Mouse (Mus musculus): ENCODE measurements at regions not wholly inside any gene's neighbourhood (a gene's known extent, or its start where the extent isn't known, plus 50 kb on each side); places are given as distances from the start of the nearest gene placed in this dataset.
A peak's percentile ranks its signal among the peaks of the same experiment; 100 is the strongest.
"Not testable (repeated sequence)": the region's sequence is repeated elsewhere in the genome, so short reads cannot be mapped to it uniquely, and the experiment has no call there.

- not testable (repeated sequence) for DNase-seq (ENCODE audit: low read depth, low spot score)
These were observed 77.1 kb downstream of the Olfr721-ps1 start for GRCm38 (mm10) chr14:14478159-14478558.

DNA sequence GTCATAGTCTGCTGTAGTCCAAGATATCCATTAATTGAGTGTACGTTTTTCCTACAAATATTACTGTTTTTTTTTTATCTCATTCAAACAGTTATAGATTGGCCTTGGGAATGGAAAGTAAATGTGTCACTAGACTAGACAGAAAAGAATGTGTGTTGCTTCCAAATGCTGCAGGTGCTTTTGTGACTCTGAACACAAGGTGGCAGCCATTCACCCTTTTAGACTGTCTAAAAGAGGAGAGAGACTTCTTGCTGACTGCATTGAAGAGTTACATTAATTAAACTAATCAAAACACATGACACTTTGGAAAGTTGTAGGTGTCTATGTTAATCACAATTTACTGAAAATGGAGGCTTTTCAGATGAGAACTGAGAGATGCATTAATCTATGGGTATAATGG lies 80.7 kb downstream of the Olfr721-ps1 start:
- DNase-seq (ENCODE audit: low read depth, low spot score), result peak; percentile 10

GRCm38 (mm10) chr14:14486356-14486755 lies 85.3 kb downstream of the Olfr721-ps1 start:
- peak; percentile 11 for DNase-seq (ENCODE audit: low read depth, low spot score)

GRCm38 (mm10) chr14:14490501-14490900 lies 89.4 kb downstream of the Olfr721-ps1 start:
- no peak for DNase-seq (ENCODE audit: low read depth, low spot score)

DNA sequence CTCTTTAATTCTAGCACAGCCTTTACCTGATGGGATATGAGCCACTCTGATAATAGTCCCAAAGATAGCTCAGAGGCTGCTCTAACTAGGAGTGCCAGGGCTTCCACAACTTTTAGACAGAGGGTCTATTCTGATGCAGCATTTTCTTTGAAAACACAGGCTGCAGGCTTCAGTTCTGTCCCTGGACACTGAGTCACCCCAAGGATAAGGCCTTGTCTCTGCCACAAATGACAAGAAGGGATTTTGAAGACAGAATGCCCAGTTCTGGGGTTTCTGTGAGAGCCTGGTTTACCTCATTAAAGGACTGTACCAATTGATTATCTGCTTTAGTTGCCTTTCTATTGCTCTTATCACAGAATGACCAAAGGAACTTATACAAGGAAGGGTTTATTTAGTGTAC lies 90.9 kb downstream of the Olfr721-ps1 start:
- DNase-seq (ENCODE audit: low read depth, low spot score), result no peak

- DNase-seq (ENCODE audit: low read depth, low spot score), result no peak
These were observed 110.8 kb downstream of the Olfr721-ps1 start for GRCm38 (mm10) chr14:14511927-14512326.

- no peak for DNase-seq (ENCODE audit: low read depth, low spot score)
These were observed 112.0 kb downstream of the Olfr721-ps1 start for GRCm38 (mm10) chr14:14513056-14513455.

DNA sequence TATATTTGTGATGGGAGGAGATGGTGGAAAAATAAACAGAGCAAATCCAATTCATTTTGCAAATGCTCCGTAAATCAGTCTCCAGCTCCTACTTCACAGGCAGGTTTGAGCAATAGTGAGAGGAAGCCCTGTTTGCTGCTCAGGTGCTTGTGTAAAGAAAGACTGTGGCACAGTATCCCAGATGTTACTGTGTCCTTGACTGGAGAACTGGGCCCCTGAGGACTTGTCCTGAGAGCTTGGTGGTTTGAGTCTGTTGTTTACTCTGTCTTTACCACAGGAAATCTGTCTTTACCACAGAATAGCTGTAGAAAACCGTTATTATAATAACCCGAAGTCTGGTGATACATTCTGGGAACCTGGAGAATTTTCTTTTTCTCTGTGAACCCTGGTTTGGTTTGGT lies 112.4 kb downstream of the Olfr721-ps1 start:
- DNase-seq (ENCODE audit: low read depth, low spot score), result no peak

GRCm38 (mm10) chr14:14514440-14515172 lies 113.5 kb downstream of the Olfr721-ps1 start:
- no peak for DNase-seq (ENCODE audit: low read depth, low spot score)

GRCm38 (mm10) chr14:14515363-14515762 lies 114.3 kb downstream of the Olfr721-ps1 start:
- DNase-seq (ENCODE audit: low read depth, low spot score), result no peak

- DNase-seq (ENCODE audit: low read depth, low spot score), result no peak
These were observed 114.8 kb downstream of the Olfr721-ps1 start for GRCm38 (mm10) chr14:14515918-14516317.

GRCm38 (mm10) chr14:14518027-14518426 lies 116.9 kb downstream of the Olfr721-ps1 start:
- DNase-seq (ENCODE audit: low read depth, low spot score), result no peak

- no peak for DNase-seq (ENCODE audit: low read depth, low spot score)
These were observed 117.7 kb downstream of the Olfr721-ps1 start for GRCm38 (mm10) chr14:14518841-14519240.

DNA sequence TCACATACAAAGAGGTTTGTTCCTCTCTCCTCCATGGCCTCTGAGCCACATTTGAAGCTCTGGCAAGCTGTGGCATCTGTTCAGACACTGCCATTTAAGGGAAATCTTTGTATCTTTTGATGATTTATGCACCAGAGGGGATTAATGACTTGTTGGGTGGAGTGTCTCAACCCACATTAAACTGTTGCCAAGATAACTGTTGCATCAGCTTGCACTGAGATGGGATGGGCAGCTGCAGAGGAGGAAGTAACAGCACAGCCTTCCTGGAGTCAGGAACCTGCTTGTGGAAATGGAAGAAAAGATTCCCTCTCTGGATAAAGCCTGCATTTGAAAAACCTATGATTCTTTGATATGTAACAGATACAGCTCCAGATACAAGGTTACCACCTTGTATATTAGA lies 119.1 kb downstream of the Olfr721-ps1 start:
- peak; percentile 6 for DNase-seq (ENCODE audit: low read depth, low spot score)

DNA sequence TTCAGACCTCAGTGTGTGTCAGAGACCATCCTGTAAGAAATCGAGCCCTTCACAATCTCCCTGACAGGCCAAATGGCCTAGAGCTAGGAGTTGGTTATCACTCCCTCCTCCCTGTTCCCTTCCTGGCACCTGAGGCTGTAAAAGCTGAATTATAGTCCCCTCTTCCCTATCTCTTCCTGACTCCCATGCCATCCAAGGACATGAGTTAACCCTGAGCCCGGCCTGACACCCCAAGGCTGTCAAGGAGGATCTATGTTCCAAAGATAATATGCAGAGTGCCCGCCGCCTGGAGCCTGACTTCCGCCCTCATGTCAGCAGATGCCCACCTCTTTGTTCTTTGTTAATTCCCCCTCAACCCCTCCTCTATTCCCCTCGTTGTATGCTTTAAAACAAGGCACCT lies 120.2 kb downstream of the Olfr721-ps1 start:
- not testable (repeated sequence) for DNase-seq (ENCODE audit: low read depth, low spot score)

- DNase-seq (ENCODE audit: low read depth, low spot score), result no peak
These were observed 124.1 kb downstream of the Olfr721-ps1 start for GRCm38 (mm10) chr14:14525225-14525624.

DNA sequence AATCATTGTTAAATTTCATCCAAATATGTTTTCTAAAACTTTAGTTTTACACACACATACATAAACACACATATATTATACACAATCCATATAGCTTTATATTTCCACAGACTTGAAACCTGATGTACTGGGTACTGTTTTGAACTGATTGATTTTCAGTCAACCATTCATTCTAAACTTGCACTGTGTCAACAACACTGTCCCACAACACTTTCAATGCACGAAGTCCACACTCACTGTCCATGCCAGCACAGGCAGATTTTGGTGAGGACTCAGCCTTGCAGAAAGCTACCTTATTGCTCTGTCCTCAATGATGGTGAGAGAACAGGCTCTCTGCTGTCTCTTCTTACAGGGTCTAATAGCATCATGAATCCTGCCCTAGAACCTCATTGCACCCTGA lies 127.3 kb downstream of the Olfr721-ps1 start:
- no peak for DNase-seq (ENCODE audit: low read depth, low spot score)

DNA sequence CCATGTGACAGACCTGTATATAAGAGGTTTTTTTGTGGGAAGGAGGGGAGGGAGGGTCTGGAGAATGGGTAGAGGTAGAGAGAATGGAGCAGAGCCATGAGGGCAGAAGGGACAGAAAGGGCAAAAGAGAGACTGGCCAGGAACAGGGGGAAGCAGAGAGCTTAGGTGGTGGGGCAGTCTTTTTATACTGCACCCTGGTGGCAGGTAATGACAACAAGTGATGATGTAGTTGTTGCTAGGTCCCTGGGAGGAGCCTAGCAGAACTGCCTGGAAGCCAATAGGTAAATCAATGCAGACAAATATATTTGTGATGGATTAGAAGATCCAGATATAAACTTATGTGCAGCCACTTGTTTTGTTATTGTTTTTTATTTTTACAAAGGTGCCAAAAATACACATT lies 140.1 kb downstream of the Olfr721-ps1 start:
- no peak for DNase-seq (ENCODE audit: low read depth, low spot score)

- no peak for DNase-seq (ENCODE audit: low read depth, low spot score)
These were observed 140.6 kb downstream of the Olfr721-ps1 start for GRCm38 (mm10) chr14:14541705-14542104.

- no peak for DNase-seq (ENCODE audit: low read depth, low spot score)
These were observed 143.1 kb downstream of the Olfr721-ps1 start for GRCm38 (mm10) chr14:14544236-14544635.

DNA sequence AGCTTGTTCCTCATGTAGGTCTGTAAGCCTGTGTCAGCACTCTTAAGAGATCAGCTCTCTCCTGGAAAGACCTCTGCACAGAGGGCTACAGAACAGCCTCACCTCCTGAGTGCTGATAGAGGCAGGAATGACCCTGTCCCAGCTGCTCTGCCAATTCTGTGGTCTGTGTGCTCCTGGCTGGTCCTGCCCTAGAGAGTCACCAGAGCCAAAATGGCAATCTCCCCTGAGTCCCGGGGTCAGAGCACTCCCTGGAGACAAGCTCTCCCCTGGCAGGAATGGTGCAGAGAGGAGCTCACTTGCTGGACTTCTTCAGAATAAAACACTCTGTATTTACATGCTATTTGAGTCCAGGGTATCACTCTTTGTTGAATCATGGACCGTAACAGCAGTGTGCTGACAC lies 149.9 kb upstream of the Slc4a7 start:
- no peak for DNase-seq (ENCODE audit: low read depth, low spot score)

DNA sequence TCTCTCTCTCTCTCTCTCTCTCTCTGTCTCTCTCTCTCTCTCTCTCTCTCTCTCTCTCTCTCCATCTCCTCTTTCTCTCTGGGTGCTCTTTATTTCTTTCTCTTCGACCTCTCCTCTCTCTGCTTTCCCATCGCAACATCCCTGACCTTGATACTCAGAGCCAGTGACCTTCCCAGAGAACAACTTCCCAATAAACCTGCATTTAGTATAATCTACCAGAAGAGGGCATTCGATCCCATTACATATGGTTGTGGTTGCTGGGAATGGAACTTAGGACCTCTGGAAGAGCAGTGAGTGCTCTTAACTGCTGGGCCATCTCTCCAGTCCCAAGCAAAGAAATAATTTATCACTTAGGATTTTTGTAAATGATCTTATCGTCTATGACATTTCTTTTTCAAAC lies 127.2 kb upstream of the Slc4a7 start:
- DNase-seq (ENCODE audit: low read depth, low spot score), result no peak

DNA sequence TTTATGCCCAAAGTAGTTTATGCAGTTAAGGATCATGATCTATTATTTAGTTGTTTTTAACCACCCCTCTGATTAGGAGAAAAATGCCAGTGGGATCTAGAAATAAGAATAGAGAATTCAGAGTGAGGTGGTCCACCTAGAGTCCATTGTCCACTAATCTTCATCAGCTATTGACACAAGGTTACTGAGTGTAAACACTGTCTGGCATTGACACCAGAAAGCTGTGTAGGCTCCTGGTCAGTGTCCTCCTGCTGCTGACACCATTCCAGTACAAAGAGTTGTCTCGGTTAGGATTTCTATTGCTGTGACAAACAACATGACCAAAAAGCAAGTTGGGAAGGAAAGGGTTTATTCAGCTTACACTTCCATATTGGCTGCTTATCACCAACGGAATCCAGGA lies 110.1 kb upstream of the Slc4a7 start:
- DNase-seq (ENCODE audit: low read depth, low spot score), result no peak

GRCm38 (mm10) chr14:14594753-14595152 lies 107.3 kb upstream of the Slc4a7 start:
- no peak for DNase-seq (ENCODE audit: low read depth, low spot score)
